Comparison of ENCODE assay signal across 20 mouse cellular contexts in the genomic region with DNA sequence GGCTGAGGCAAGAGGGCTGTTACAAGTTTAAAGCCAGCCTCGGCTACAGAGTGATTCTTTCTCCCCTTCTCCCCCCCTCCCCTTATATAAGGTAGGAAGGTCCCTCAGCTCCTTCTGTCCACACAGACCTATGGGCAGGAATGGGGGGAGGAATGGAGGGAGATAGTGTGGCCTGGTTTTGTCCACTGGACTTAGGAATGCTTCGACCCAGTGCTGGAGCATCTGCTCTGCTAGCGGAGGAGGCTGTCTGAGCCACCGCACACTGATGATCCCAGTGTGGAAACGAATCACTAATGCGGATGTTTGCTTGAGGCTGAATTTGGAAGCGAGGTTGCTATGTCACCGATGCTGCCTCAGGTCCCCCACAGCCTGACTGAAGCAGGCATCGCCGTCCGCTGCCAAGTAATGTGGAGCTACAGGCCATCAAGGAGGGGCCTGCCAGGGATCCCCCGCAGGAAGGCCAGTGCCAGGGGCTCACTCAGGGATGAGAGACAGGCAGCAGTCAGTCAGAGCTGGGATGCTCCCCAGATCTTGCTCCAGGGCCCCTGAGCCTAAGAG.
DNase-seq lines count a peak whose midpoint lies in the region; ATAC-seq and TF ChIP-seq lines count a peak whose summit lies in the region.
"Had no signal": no experiment of that assay in that cellular context is flagged by ENCODE, and none has a peak within 500 bp of the region (broad histone marks: within the 10 kb centered on the region; RNA-seq: fewer than 3 reads in every experiment).

No protein-coding gene starts in this region.

- peak overlapping the region; percentile 77 for H3K27ac ChIP-seq in forebrain, embryonic 12.5 days
- H3K27ac ChIP-seq in hindbrain, embryonic 16.5 days (ENCODE audit: low read depth, low read length) = no peak overlapping the region
- H3K27ac ChIP-seq in olfactory bulb, adult 2 months (ENCODE audit: insufficient read depth, low read depth, low read length) = peak overlapping the region; percentile 57; the same call in 1 of the 2 replicates
- H3K27ac ChIP-seq: embryonic facial prominence, embryonic 15.5 days; heart, adult 2 months; left cerebral cortex, adult 2 months; liver, embryonic 13.5 days had no signal

- H3K36me3 ChIP-seq in forebrain, embryonic 12.5 days (replicated peaks) = no peaks in the 10 kb centered on the region
- no peaks in the 10 kb centered on the region for H3K36me3 ChIP-seq in hindbrain, embryonic 16.5 days (ENCODE audit: control insufficient read depth, insufficient read depth, low read length)
- H3K36me3 ChIP-seq: embryonic facial prominence, embryonic 15.5 days; G1E; liver, embryonic 13.5 days had no signal

- 55% methylated on average over 12 of the region's 12 CpGs for WGBS in forebrain, embryonic 12.5 days
- 29% methylated on average over 12 of the region's 12 CpGs for WGBS in hindbrain, embryonic 16.5 days
- 30% methylated on average over 12 of the region's 12 CpGs for WGBS in olfactory bulb, adult 2 months

- H3K9ac ChIP-seq in forebrain, embryonic 12.5 days = no peak overlapping the region
- H3K9ac ChIP-seq in hindbrain, embryonic 16.5 days (ENCODE audit: low read depth, low read length) = 0 out of 2 replicates have a peak overlapping the region, but pooled peaks have one; percentile 4
- H3K9ac ChIP-seq: embryonic facial prominence, embryonic 15.5 days; liver, embryonic 13.5 days had no signal

- no peak overlapping the region for H3K4me3 ChIP-seq in forebrain, embryonic 12.5 days (replicated peaks)
- no peak overlapping the region for H3K4me3 ChIP-seq in hindbrain, embryonic 16.5 days (ENCODE audit: low read length)
- H3K4me3 ChIP-seq in olfactory bulb, adult 2 months (ENCODE audit: insufficient read depth, low read depth, low read length) = no peak overlapping the region
- H3K4me3 ChIP-seq: embryonic facial prominence, embryonic 15.5 days; heart, adult 2 months; left cerebral cortex, adult 2 months; liver, embryonic 13.5 days; myocyte had no signal

- no peak overlapping the region for H3K4me2 ChIP-seq in forebrain, embryonic 12.5 days
- H3K4me2 ChIP-seq in hindbrain, embryonic 16.5 days (ENCODE audit: low read length) = no peak overlapping the region
- H3K4me2 ChIP-seq: embryonic facial prominence, embryonic 15.5 days; liver, embryonic 13.5 days had no signal

- H3K9me3 ChIP-seq in forebrain, embryonic 12.5 days = no peaks in the 10 kb centered on the region
- no peaks in the 10 kb centered on the region for H3K9me3 ChIP-seq in hindbrain, embryonic 16.5 days (ENCODE audit: control insufficient read depth, low read length)
- H3K9me3 ChIP-seq: embryonic facial prominence, embryonic 15.5 days; G1E; liver, embryonic 13.5 days had no signal

- TF ChIP-seq CTCF in olfactory bulb, adult 2 months (IDR thresholded peaks at IDR 0.05; ENCODE audit: insufficient read depth, low read depth, low read length) = no peak

- TF ChIP-seq POLR2A in olfactory bulb, adult 2 months (IDR thresholded peaks at IDR 0.05; ENCODE audit: insufficient read depth, low read depth, low read length) = no peak

- peak; percentile 24 to 38 for DNase-seq in left cerebral cortex, postnatal 25 days (ENCODE audit: low spot score in 2 of 2)
- DNase-seq in left cerebral cortex, adult 8-10 months (ENCODE audit: low spot score in 2 of 2) = no peak
- DNase-seq in B cell, adult 2 months = no peak
- DNase-seq: cerebellum, adult 9-11 months; heart, adult 2 months; heart, postnatal 36 days; kidney, adult 8-10 months; liver, embryonic 13.5 days; lung, postnatal 36 days; right cerebral cortex, postnatal 14 days; thymus, adult 18-20 months had no signal

- H3K4me1 ChIP-seq in forebrain, embryonic 12.5 days = peaks cover 33% of the 10 kb centered on the region
- H3K4me1 ChIP-seq in hindbrain, embryonic 16.5 days (ENCODE audit: control insufficient read depth, insufficient read depth, low read depth, low read length) = peaks cover 15% of the 10 kb centered on the region
- H3K4me1 ChIP-seq in olfactory bulb, adult 2 months (ENCODE audit: control insufficient read depth, insufficient read depth, low read length) = peaks cover 40% of the 10 kb centered on the region
- H3K4me1 ChIP-seq: liver, embryonic 13.5 days had no signal

- intact Hi-C loops in left cerebral cortex, postnatal 25 days (cut with DNase I) = no loop called here

- no peaks in the 10 kb centered on the region for H3K27me3 ChIP-seq in forebrain, embryonic 12.5 days
- H3K27me3 ChIP-seq in hindbrain, embryonic 16.5 days (replicated peaks; ENCODE audit: control insufficient read depth, insufficient read depth, low read length) = no peaks in the 10 kb centered on the region
- H3K27me3 ChIP-seq: embryonic facial prominence, embryonic 15.5 days; liver, embryonic 13.5 days had no signal

- ATAC-seq in forebrain, embryonic 12.5 days (ENCODE audit: low FRiP score) = peak; percentile 61
- peak; percentile 40; the same call in 1 of the 2 replicates for ATAC-seq in hindbrain, embryonic 16.5 days
- ATAC-seq in cerebellum, adult (ENCODE audit: insufficient number of reproducible peaks, low FRiP score, low TSS enrichment) = no peak
- no peak for ATAC-seq in megakaryocyte, adult 5-6 weeks (ENCODE audit: poor library complexity, severe bottlenecking)

Comparison
In these comparisons a context has a peak if more than half of its experiments do, and no peak if none do; other contexts are left out.
1. DNase-seq: peak in left cerebral cortex, postnatal 25 days (2 of 2); none in left cerebral cortex, adult 8-10 months (0 of 2) and B cell, adult 2 months (0 of 2).
2. ATAC-seq: peak in forebrain, embryonic 12.5 days (single experiment) and hindbrain, embryonic 16.5 days (single experiment); none in cerebellum, adult (single experiment) and megakaryocyte, adult 5-6 weeks (single experiment).